Mouse (Mus musculus) lung, embryonic 14.5 days (tissue): ENCODE measurements around the gene Grb7. TPM values are rescaled to one million over a fixed set of nuclear protein-coding genes. Genes with fewer than 3 reads are reported as not detected.

Experiments used
- ATAC-seq: fragments of 200-750 bp; cut with Nextera tagmentation; 2 replicates; pipeline ENCODE4 v1.8.0; 2017; ENCODE audit warnings: mild to moderate bottlenecking, moderate TSS enrichment, moderate library complexity; ENCODE audit not compliant: insufficient read depth
- DNase-seq: peaks from one replicate; pipeline ENCODE4 v3.0.0-alpha.2; 2015
- H3K27ac ChIP-seq: fragments of 300-500 bp; sonication (generic); 2 replicates; pipeline ENCODE4 v1.5.1; 2014; ENCODE audit warnings: low read depth, mild to moderate bottlenecking, moderate library complexity
- H3K27me3 ChIP-seq: fragments of 300-500 bp; sonication (generic); 2 replicates; pipeline ENCODE4 v1.6.1; 2014; ENCODE audit warnings: low read length, control low read depth; ENCODE audit not compliant: insufficient read depth
- H3K36me3 ChIP-seq: fragments of 300-500 bp; sonication (generic); 2 replicates; pipeline ENCODE4 v1.6.1; 2014; ENCODE audit warnings: control low read depth; ENCODE audit not compliant: insufficient read depth
- H3K4me1 ChIP-seq: fragments of 300-500 bp; sonication (generic); 2 replicates; pipeline ENCODE4 v1.6.1; 2014; ENCODE audit warnings: antibody characterized with exemption, control low read depth; ENCODE audit not compliant: insufficient read depth
- H3K4me2 ChIP-seq: fragments of 300-500 bp; sonication (generic); 2 replicates; pipeline ENCODE4 v1.6.1; 2014; ENCODE audit warnings: mild to moderate bottlenecking
- H3K4me3 ChIP-seq: fragments of 300-500 bp; sonication (generic); 2 replicates; pipeline ENCODE4 v1.5.1; 2014; ENCODE audit warnings: low read depth, low read length
- H3K9ac ChIP-seq: fragments of 300-500 bp; sonication (generic); 2 replicates; pipeline ENCODE4 v1.6.1; 2014
- H3K9me3 ChIP-seq: fragments of 300-500 bp; sonication (generic); 2 replicates; pipeline ENCODE4 v1.6.1; 2016; ENCODE audit warnings: low read depth, low read length, control low read depth
- CTCF ChIP-seq: IDR thresholded peaks from 2 replicates; pipeline ENCODE4 v1.5.1; 2016; ENCODE audit warnings: antibody characterized with exemption, low read depth
- WGBS: fragments of 180-500 bp; shearing (Covaris S2); extraction: QIAGEN DNeasy Blood & Tissue Kit; methylation state at CpG from one replicate; pipeline ENCODE4 v1.1.7; 2014; 5-methylcytosine and 5-hydroxymethylcytosine counted together
- polyA plus RNA-seq: library from polyadenylated mRNA; unstranded; fragments of >200 nt; fragmentation: Nextera tagmentation; extraction: Ambion mirVana; gene quantifications from 2 replicates; pipeline ENCODE4 v1.2.1, GENCODE M21; 2014

The Grb7 gene
- polyA plus RNA-seq, 1 experiment from 2014 or later: 43.0 TPM

DNA sequence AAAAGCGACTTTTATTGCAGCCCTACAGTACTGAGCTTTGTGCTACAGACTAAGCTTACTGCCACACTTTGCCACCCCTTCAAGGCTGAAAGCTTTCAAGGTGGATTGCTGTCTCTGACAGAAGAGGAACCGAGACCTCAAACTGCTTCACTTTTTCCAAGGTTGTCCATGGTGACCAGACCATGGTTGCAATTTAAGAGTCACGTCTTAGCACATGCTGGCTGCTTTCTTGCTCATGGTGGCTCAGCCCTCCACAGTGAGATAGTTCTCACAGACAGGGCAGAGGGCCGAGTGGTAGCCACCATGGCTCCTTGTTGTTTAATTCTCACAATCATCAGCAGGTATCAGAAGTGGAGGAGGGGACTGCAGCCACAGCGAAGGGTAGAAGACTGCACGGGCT is 24.6 kb downstream of the Grb7 start:
- H3K27ac ChIP-seq: no peak overlapping the region
- no peak for DNase-seq
- no peak for TF ChIP-seq CTCF
- no peaks in the 10 kb centered on the region for H3K4me1 ChIP-seq
- no peak overlapping the region for H3K9ac ChIP-seq
- no peak overlapping the region for H3K4me3 ChIP-seq
- H3K27me3 ChIP-seq: no peaks in the 10 kb centered on the region
- no peak overlapping the region for H3K4me2 ChIP-seq
- no peaks in the 10 kb centered on the region for H3K9me3 ChIP-seq
- no peak for ATAC-seq
- H3K36me3 ChIP-seq: no peaks in the 10 kb centered on the region
- 65% methylated on average over 6 of the region's 6 CpGs for WGBS

DNA sequence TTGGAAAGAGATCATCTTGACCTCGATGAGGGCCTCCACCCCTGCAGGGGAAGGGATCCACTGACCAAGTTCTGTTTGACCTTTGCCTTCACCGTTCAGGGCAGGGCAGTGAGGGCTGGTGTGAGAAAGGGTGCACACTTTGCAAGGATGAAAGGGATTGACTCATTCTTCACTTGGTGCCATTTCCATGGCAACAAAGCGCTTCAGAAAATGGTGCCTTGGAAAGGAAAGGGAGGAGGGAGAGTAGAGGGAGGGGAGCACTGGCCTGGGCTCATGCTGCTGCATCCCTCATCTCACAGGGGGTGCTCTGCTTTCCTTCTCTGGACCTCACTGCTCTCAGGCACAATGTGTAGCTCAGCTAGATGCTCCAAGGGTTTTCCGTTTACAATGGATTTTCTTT is 26.5 kb downstream of the Grb7 start:
- Histone ChIP-seq H3K9me3 (no peaks in the 10 kb centered on the region), H3K27me3 (no peaks in the 10 kb centered on the region), H3K9ac (no peak overlapping the region), H3K4me2 (no peak overlapping the region), H3K4me3 (no peak overlapping the region), H3K36me3 (no peaks in the 10 kb centered on the region), H3K4me1 (no peaks in the 10 kb centered on the region), H3K27ac (no peak overlapping the region)
- no peak for ATAC-seq
- no peak for DNase-seq
- TF ChIP-seq CTCF: no peak
- 55% methylated on average over 4 of the region's 4 CpGs for WGBS

- no peak overlapping the region for H3K9ac ChIP-seq
- DNase-seq (no peak), ATAC-seq (no peak)
- H3K4me2 ChIP-seq: no peak overlapping the region
- H3K9me3 ChIP-seq: no peaks in the 10 kb centered on the region
- H3K4me3 ChIP-seq: no peak overlapping the region
- H3K27me3 ChIP-seq: no peaks in the 10 kb centered on the region
- no peaks in the 10 kb centered on the region for H3K4me1 ChIP-seq
- no peak for TF ChIP-seq CTCF
- no peaks in the 10 kb centered on the region for H3K36me3 ChIP-seq
- 46% methylated on average over 8 of the region's 8 CpGs for WGBS
- no peak overlapping the region for H3K27ac ChIP-seq
Observed at GRCm38 (mm10) chr11:98473916-98474479, 27.8 kb downstream of the Grb7 start.

- no peaks in the 10 kb centered on the region for H3K4me1 ChIP-seq
- ATAC-seq: no peak
- 79% methylated on average over 11 of the region's 11 CpGs for WGBS
- no peak overlapping the region for H3K4me2 ChIP-seq
- H3K27me3 ChIP-seq: no peaks in the 10 kb centered on the region
- no peaks in the 10 kb centered on the region for H3K9me3 ChIP-seq
- H3K27ac ChIP-seq: no peak overlapping the region
- H3K36me3 ChIP-seq: no peaks in the 10 kb centered on the region
- no peak for TF ChIP-seq CTCF
- H3K4me3 ChIP-seq: no peak overlapping the region
- H3K9ac ChIP-seq: no peak overlapping the region
- DNase-seq: no peak
Observed at GRCm38 (mm10) chr11:98474967-98475366, 28.8 kb downstream of the Grb7 start.

GRCm38 (mm10) chr11:98475630-98476433 is 29.6 kb downstream of the Grb7 start:
- H3K4me3 ChIP-seq: no peak overlapping the region
- no peaks in the 10 kb centered on the region for H3K4me1 ChIP-seq
- no peak overlapping the region for H3K4me2 ChIP-seq
- H3K27me3 ChIP-seq: no peaks in the 10 kb centered on the region
- no peaks in the 10 kb centered on the region for H3K36me3 ChIP-seq
- no peak overlapping the region for H3K27ac ChIP-seq
- ATAC-seq (no peak), DNase-seq (no peak)
- WGBS: 83% methylated on average over 9 of the region's 9 CpGs
- H3K9me3 ChIP-seq: no peaks in the 10 kb centered on the region
- TF ChIP-seq CTCF: no peak
- no peak overlapping the region for H3K9ac ChIP-seq

GRCm38 (mm10) chr11:98476434-98476807 is 30.2 kb downstream of the Grb7 start:
- Histone ChIP-seq H3K4me1 (no peaks in the 10 kb centered on the region), H3K36me3 (no peaks in the 10 kb centered on the region), H3K27me3 (no peaks in the 10 kb centered on the region), H3K9me3 (no peaks in the 10 kb centered on the region), H3K9ac (no peak overlapping the region), H3K27ac (no peak overlapping the region), H3K4me3 (no peak overlapping the region), H3K4me2 (no peak overlapping the region)
- no peak for ATAC-seq
- WGBS: 73% methylated on average over 4 of the region's 4 CpGs
- no peak for TF ChIP-seq CTCF
- no peak for DNase-seq

DNA sequence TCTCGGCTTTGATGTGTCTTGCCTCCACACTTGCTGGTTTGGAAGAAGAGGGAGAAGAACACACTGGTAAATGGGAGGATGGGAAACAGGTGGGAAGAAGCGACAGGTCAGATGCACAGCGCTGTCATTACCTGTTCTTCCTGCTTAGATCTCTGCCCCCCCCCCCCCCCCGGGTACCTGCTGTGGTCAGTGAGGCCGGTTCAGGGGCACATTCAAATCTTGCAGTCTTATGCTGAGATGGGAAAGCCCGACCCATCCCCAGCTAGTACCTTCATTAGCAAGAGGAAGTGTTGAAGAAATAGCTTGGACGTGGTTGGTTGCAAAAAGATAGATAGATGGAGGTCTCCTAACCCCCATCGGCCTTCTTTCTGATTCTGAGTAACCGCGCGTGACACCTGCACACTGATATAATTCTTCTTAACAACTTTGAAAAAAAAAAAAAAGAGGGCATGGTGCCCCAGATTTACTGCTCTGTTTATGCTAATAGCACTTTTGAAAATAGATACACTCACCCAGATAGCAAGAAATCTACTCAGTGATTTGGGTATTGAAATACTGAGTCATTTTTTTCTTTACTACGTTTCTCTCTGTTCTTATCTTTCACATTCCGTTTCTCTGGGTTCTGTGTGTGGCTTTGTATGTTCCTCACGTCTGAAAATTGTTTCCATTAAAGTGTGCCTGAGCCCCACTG is 31.0 kb downstream of the Grb7 start:
- ATAC-seq (no peak), DNase-seq (no peak)
- no peak for TF ChIP-seq CTCF
- Histone ChIP-seq H3K4me2 (no peak overlapping the region), H3K36me3 (no peaks in the 10 kb centered on the region), H3K4me1 (no peaks in the 10 kb centered on the region), H3K27me3 (no peaks in the 10 kb centered on the region), H3K9me3 (no peaks in the 10 kb centered on the region), H3K27ac (no peak overlapping the region), H3K4me3 (no peak overlapping the region), H3K9ac (no peak overlapping the region)
- WGBS: 59% methylated on average over 14 of the region's 14 CpGs
